Mouse (Mus musculus): Measurements from ENCODE around the gene Acad9. TPM values are rescaled to one million over a fixed set of nuclear protein-coding genes. Genes with fewer than 3 reads are reported as not detected.

The Acad9 gene
- total and polyA plus RNA-seq, 3 experiments = 37.2 to 197 (median 57.0) TPM

DNA sequence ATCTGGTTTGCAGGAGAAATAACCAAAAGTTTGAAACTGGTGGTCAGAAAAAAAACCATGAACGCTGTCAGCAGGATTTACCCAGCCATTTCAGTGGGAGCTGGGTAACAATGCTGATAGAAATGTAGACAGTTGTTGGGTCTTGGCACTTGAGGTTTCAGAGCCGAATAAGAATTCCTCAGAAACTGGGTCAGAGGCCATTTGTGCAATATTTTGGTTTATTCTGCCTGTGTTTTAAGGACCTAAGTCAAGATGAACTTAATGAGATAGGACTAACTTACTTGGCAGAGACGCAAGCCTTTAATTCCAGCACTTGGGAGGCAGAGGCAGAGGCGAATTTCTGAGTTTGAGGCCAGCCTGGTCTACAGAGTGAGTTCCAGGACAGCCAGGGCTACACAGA lies 20.7 kb upstream of the Acad9 start:
- Histone ChIP-seq H3K27ac (ENCODE audit: control insufficient read depth, low read depth, low read length) (no peak overlapping the region), H3K4me1 (ENCODE audit: control insufficient read depth in 1 of 2, insufficient read depth in 2 of 2, low read length in 2 of 2) (no peaks in the 10 kb centered on the region), H3K4me3 (ENCODE audit: control insufficient read depth in 1 of 2, insufficient read depth in 1 of 2, low read depth in 2 of 2, low read length in 2 of 2) (no peak overlapping the region), H3K27me3 (ENCODE audit: control insufficient read depth in 1 of 2, insufficient read depth in 2 of 2, low read length in 2 of 2) (peaks cover 5 to 21% of the 10 kb centered on the region in 2 experiments), H3K36me3 (ENCODE audit: control insufficient read depth in 1 of 2, insufficient read depth in 2 of 2, low read length in 2 of 2) (no peaks in the 10 kb centered on the region), H3K9ac (ENCODE audit: control insufficient read depth, low read depth, low read length, poor library complexity, severe bottlenecking) (no peak overlapping the region), H3K9me3 (replicated peaks; ENCODE audit: insufficient read depth, low read length) (no peaks in the 10 kb centered on the region), H3K79me2 (ENCODE audit: control insufficient read depth, insufficient read depth, low read length, poor library complexity) (no peaks in the 10 kb centered on the region)
- DNase-seq (ENCODE audit: low read depth, low spot score) = no peak
- TF ChIP-seq NELFE (IDR thresholded peaks at IDR 0.05; ENCODE audit: low read depth, low read length) = no peak
- TF ChIP-seq POLR2AphosphoS2 (IDR thresholded peaks at IDR 0.05; ENCODE audit: low read length) = no peak
- TF ChIP-seq ETS1 (IDR thresholded peaks at IDR 0.05; ENCODE audit: low read depth, low read length) = no peak
- TF ChIP-seq USF2 (IDR thresholded peaks at IDR 0.05; ENCODE audit: borderline replicate concordance in 1 of 2, insufficient read depth in 1 of 2, low read depth in 1 of 2, low read length in 2 of 2) = no peak
- TF ChIP-seq NRF1 (IDR thresholded peaks at IDR 0.05; ENCODE audit: insufficient read depth, low read depth, low read length, poor library complexity, severe bottlenecking) = no peak
- no peak for TF ChIP-seq POLR2A (IDR thresholded peaks at IDR 0.05; ENCODE audit: control insufficient read depth in 1 of 2, insufficient read depth in 1 of 2, low read depth in 1 of 2, low read length in 2 of 2, poor library complexity in 1 of 2)
- no peak for TF ChIP-seq CHD1 (IDR thresholded peaks at IDR 0.05; ENCODE audit: low read depth, low read length)
- no peak for TF ChIP-seq MXI1 (IDR thresholded peaks at IDR 0.05; ENCODE audit: low read depth, low read length)
- TF ChIP-seq ZNF384 (IDR thresholded peaks at IDR 0.05; ENCODE audit: low read depth, low read length) = no peak
- TF ChIP-seq ELF1 (IDR thresholded peaks at IDR 0.05; ENCODE audit: low read depth, low read length) = no peak
- TF ChIP-seq EP300 (IDR thresholded peaks at IDR 0.05; ENCODE audit: low read depth in 1 of 2, low read length in 2 of 2) = no peak
- TF ChIP-seq ZC3H11A (IDR thresholded peaks at IDR 0.05; ENCODE audit: low read depth, low read length) = no peak
- TF ChIP-seq JUND (IDR thresholded peaks at IDR 0.05; ENCODE audit: low read depth, low read length) = no peak
- TF ChIP-seq USF1 (IDR thresholded peaks at IDR 0.05; ENCODE audit: low read depth, low read length) = no peak
- TF ChIP-seq E2F4 (IDR thresholded peaks at IDR 0.05; ENCODE audit: borderline replicate concordance, low read depth, low read length) = no peak
- TF ChIP-seq CHD2 (IDR thresholded peaks at IDR 0.05; ENCODE audit: low read length) = no peak

DNA sequence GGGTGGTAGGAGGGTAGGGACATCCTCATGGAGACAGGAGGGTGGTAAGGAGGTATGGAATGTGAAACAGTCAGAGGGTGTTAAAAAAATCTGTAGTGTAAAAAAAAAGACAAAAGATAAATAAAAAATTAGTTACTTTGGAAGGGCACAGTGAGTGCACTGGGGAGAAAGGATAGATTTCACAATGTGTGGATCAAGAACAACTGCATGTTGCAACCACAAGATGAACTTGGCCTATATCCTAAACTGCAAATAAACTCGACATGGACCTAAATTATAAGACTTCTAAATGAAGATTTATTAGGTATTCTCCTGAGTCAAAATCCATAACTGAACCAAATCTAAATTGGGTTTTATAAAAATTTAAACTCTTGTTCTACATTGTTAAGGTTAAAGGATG lies 16.7 kb upstream of the Acad9 start:
- no peaks in the 10 kb centered on the region for H3K36me3 ChIP-seq (ENCODE audit: control insufficient read depth in 1 of 2, insufficient read depth in 2 of 2, low read length in 2 of 2)
- no peak overlapping the region for H3K4me3 ChIP-seq (ENCODE audit: control insufficient read depth in 1 of 2, insufficient read depth in 1 of 2, low read depth in 2 of 2, low read length in 2 of 2)
- no peaks in the 10 kb centered on the region for H3K9me3 ChIP-seq (replicated peaks; ENCODE audit: insufficient read depth, low read length)
- H3K9ac ChIP-seq (ENCODE audit: control insufficient read depth, low read depth, low read length, poor library complexity, severe bottlenecking) = no peak overlapping the region
- no peaks in the 10 kb centered on the region for H3K79me2 ChIP-seq (ENCODE audit: control insufficient read depth, insufficient read depth, low read length, poor library complexity)
- no peak overlapping the region for H3K27ac ChIP-seq (ENCODE audit: control insufficient read depth, low read depth, low read length)
- peaks cover 9 to 16% of the 10 kb centered on the region in 2 experiments for H3K27me3 ChIP-seq (ENCODE audit: control insufficient read depth in 1 of 2, insufficient read depth in 2 of 2, low read length in 2 of 2)
- TF ChIP-seq ZC3H11A (IDR thresholded peaks at IDR 0.05; ENCODE audit: low read depth, low read length) (no peak), TBP (IDR thresholded peaks at IDR 0.05; ENCODE audit: low read depth, low read length) (no peak), POLR2A (IDR thresholded peaks at IDR 0.05; ENCODE audit: control insufficient read depth in 1 of 2, insufficient read depth in 1 of 2, low read depth in 1 of 2, low read length in 2 of 2, poor library complexity in 1 of 2) (no peak), ZNF384 (IDR thresholded peaks at IDR 0.05; ENCODE audit: low read depth, low read length) (no peak), TAL1 (IDR thresholded peaks at IDR 0.05; ENCODE audit: low read length) (no peak)
- H3K4me1 ChIP-seq (ENCODE audit: control insufficient read depth in 1 of 2, insufficient read depth in 2 of 2, low read length in 2 of 2) = no peaks in the 10 kb centered on the region
- DNase-seq (ENCODE audit: low read depth, low spot score) = no peak
